Mouse (Mus musculus): Measurements from ENCODE around the gene Bak1.

DNA sequence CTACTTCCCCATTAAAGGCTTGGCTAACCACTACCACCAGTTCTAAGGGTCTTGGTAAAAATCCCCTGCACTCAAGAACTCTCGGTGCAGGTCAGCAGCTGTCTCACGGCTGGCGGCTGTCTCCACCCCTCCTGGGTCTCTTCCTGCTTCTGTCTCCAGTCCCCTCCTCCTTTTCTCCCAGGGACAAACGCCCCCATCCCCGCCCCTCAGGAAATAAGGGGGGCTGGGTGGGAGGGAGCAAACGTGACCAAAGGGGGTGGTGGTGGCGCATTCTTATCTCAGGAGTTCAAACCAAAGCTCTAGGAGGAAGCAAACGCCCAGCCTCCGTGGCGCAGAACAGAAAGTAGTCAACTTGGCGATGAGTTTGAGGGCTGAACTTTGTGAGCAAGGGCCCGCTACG is 27.4 kb upstream of the Bak1 start:
- TF ChIP-seq CTCF (IDR thresholded peaks at IDR 0.05; ENCODE audit: extremely low read depth, insufficient read depth, insufficient read length, insufficient replicate concordance) (no peak), POLR2A (IDR thresholded peaks at IDR 0.05; ENCODE audit: low read depth, low read length) (peak; percentile 46; the same call in 1 of the 2 replicates)
